Mouse (Mus musculus): Measurements from ENCODE around the gene Pmf1. TPM values are rescaled to one million over a fixed set of nuclear protein-coding genes. Genes with fewer than 3 reads are reported as not detected.
A peak's percentile ranks its signal among the peaks of the same experiment; 100 is the strongest.
"Not testable (repeated sequence)": the region's sequence is repeated elsewhere in the genome, so short reads cannot be mapped to it uniquely, and the experiment has no call there.

The Pmf1 gene
- polyA plus RNA-seq, 1 experiment, result 30.8 TPM

DNA sequence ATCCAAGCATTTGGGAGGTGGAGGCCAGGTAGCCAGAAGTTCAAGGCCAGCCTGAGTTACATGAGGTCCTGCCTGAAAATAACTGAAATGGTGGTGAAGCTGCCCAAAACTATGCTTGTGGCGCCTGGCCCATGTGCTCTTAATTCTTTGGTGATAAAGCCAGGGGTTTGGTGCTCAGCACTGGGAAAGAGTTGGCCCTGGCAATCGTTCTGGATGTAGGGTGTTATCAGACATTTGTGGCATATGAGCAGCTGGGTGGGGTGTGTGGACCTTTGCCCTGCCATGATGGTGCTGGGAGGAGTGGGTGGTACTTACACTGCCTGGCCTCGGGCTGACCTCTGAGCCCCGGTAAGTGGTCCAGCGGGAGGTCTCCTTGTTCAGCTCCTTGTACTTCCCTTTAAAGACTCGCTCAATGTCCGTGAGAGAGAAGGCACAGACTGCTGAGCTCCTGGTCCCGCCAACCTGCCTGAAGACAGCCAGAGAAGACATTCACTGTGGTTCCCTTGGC, 37.6 kb upstream of the Pmf1 start:
- Histone ChIP-seq H3K27ac (replicated peaks; ENCODE audit: low read depth, low read length) (no peak overlapping the region), H3K4me1 (ENCODE audit: control insufficient read depth, insufficient read depth, insufficient read length, low read length) (peaks cover 3% of the 10 kb centered on the region; the same call in 1 of the 2 replicates), H3K4me3 (ENCODE audit: insufficient read depth, low read depth, low read length) (no peak overlapping the region)

DNA sequence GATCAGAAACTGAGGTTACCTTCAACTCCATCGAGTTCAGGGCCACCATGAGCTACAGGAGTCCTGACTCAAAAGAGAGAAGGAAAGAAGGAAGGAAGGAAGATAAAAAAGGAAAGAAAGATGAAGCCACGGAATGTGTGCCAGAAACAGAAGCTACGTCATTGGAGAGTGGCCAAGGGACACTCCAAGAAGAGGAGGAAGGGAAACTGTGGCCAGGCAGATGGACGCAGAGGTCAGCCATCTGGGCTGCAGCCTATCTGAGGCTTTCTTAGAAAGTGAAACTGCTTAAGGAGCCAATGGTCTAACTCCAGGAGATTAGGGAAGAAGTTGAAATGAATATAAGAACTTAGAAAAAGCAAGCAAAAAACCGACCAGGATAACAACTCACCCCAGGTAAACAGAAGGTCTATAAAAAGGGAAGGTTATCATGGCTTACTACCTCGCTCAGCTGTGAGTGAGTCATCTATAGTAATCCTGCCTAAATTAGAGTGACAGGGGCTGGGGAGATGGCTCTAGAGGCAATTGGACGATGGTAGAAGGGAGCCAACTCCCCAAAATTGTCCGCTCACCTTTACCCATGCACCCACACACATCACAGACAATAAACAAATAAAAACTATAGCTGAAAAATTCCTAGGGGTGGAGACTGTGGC, 36.5 kb upstream of the Pmf1 start:
- H3K27ac ChIP-seq (replicated peaks; ENCODE audit: low read depth, low read length), result peak overlapping the region; percentile 35; the same call in 1 of the 2 replicates
- H3K4me3 ChIP-seq (ENCODE audit: insufficient read depth, low read depth, low read length), result no peak overlapping the region
- peaks cover 3% of the 10 kb centered on the region; the same call in 1 of the 2 replicates for H3K4me1 ChIP-seq (ENCODE audit: control insufficient read depth, insufficient read depth, insufficient read length, low read length)

DNA sequence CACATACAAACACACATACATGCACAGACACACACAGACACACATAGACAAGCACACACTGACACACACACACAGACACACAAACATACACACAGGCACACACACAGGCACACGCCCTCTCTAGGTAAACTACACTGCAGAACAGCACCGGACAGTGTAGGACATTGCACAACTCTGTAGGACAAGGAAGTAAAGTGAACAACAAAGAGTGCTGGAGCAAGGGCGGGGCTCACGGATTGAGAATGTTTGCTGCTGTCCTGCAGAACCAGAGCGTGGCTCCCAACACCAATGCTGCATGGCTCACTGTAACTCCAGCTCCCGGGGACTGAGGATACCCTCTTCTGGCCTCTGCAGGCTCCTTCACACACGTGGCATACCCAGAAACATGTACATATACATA, 32.8 kb upstream of the Pmf1 start:
- peaks cover 3% of the 10 kb centered on the region for H3K4me1 ChIP-seq (ENCODE audit: control insufficient read depth, insufficient read depth, insufficient read length, low read length)
- no peak overlapping the region for H3K4me3 ChIP-seq (ENCODE audit: insufficient read depth, low read depth, low read length)
- no peak overlapping the region; the same call in 1 of the 2 replicates for H3K27ac ChIP-seq (replicated peaks; ENCODE audit: low read depth, low read length)

- no peak overlapping the region; the same call in 1 of the 2 replicates for H3K27ac ChIP-seq (replicated peaks; ENCODE audit: low read depth, low read length)
- H3K4me3 ChIP-seq (ENCODE audit: insufficient read depth, low read depth, low read length), result no peak overlapping the region
- peaks cover 3% of the 10 kb centered on the region for H3K4me1 ChIP-seq (ENCODE audit: control insufficient read depth, insufficient read depth, insufficient read length, low read length)
Observed at GRCm38 (mm10) chr3:88442488-88442887, 32.4 kb upstream of the Pmf1 start.

DNA sequence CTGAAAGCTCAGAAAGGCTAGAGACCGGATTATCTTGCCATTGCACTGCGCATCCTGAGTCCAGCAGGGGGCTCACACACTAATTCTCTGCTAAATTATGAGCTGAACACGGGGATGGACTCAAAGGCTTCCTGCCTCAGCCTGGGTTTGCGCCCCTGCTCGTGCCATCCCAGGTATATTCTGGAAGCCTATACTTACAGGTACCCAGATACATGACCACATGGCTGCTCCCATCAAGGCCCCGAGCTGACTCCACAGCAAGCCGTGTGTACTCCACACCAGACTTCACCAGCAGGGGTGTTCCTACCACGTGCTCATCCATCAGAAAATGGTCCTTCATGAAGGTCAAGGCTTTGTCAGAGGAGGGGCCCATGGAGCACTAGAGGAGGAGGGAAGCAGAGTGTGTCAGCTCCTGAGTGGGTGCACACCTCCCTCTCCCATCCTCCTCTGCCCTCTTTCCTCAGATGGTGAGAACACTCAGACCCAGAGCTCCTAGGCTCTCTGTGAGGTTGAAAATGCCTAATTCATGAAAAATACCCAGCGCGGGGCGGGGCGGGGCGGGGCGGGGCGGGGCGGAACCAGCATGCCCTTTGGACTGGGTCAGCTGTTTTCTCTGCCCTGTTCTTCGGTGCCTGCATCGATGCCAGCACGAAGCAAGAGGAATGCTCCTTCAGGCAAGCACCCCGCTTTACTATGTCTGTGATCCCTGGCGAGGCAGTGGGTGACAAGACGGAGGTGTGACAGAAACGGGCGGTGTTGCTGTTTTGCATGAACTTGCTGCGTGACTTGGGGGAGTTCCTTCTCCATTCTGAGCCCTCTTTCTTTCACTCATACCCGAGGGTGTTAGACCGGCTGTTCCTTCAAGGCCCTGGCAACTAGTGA, 30.6 kb upstream of the Pmf1 start:
- peak overlapping the region; percentile 57 for H3K27ac ChIP-seq (replicated peaks; ENCODE audit: low read depth, low read length)
- H3K4me1 ChIP-seq (ENCODE audit: control insufficient read depth, insufficient read depth, insufficient read length, low read length), result peaks cover 3% of the 10 kb centered on the region
- H3K4me3 ChIP-seq (ENCODE audit: insufficient read depth, low read depth, low read length), result peak overlapping the region; percentile 44

DNA sequence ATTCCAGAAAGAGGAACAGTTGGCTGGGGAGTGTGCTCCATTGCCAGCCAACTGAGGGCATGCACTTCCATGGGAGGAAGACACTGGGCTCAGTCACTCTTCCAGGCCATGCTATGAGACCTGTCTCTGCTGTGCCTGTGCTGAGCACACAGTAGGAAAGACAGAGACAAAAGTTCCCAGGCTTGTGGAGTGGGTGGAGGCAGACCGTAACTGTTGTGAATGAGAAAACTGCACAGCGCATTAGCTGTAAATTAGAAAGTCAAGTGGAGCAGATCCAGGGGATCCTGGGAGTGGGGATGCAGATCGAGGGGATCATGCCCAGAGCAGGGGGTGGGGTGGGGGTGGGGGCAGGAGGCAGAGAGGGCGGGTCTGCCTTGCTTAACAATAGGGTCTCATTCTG, 29.5 kb upstream of the Pmf1 start:
- Histone ChIP-seq H3K4me1 (ENCODE audit: control insufficient read depth, insufficient read depth, insufficient read length, low read length) (peaks cover 3% of the 10 kb centered on the region), H3K27ac (replicated peaks; ENCODE audit: low read depth, low read length) (no peak overlapping the region), H3K4me3 (ENCODE audit: insufficient read depth, low read depth, low read length) (no peak overlapping the region)

GRCm38 (mm10) chr3:88437454-88437853, 27.3 kb upstream of the Pmf1 start:
- Histone ChIP-seq H3K27ac (replicated peaks; ENCODE audit: low read depth, low read length) (no peak overlapping the region), H3K4me3 (ENCODE audit: insufficient read depth, low read depth, low read length) (no peak overlapping the region), H3K4me1 (ENCODE audit: control insufficient read depth, insufficient read depth, insufficient read length, low read length) (peaks cover 3% of the 10 kb centered on the region)

DNA sequence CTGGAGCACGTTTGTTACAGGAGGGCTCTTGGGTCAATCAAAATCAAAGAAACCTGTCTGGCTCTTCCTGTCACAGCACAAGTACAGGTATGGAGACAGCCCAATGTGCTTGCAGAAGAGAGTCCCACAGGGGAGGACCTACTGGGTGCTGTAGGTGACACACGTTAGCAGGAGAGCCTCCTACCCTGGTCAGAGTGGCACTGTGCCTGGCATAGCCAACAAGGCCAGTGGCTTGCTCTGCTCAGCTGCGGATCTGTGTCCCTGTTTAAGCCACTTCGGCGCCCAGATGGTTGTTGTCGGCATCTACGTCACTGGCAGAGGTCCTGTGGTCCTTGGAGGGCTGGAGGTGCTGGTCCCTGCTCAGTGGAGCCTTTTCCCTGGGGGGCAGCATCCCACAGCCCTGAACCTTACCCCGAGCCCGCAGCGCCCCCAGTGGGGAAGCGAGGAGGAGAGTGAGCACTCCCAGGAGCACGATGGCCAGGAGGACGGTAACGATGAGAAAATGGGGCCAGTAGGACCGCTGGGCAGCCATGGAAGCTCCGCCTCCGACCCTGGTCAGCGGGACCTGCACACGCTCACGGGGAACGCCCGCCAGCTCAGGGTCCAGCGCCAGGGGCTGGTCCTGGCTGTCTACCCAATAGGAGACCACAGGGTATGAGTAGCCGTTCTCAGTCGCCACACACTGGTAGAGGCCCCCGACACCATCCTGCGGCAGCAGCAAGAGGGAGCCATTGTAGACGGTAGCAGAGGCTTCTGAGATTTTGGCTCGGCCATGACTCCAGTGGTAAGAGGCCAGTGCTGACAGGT, 26.5 kb upstream of the Pmf1 start:
- Histone ChIP-seq H3K4me3 (ENCODE audit: insufficient read depth, low read depth, low read length) (peak overlapping the region; percentile 36; the same call in 1 of the 2 replicates), H3K4me1 (ENCODE audit: control insufficient read depth, insufficient read depth, insufficient read length, low read length) (peaks cover 3% of the 10 kb centered on the region), H3K27ac (replicated peaks; ENCODE audit: low read depth, low read length) (no peak overlapping the region)

GRCm38 (mm10) chr3:88435515-88435914, 25.4 kb upstream of the Pmf1 start:
- no peak overlapping the region for H3K27ac ChIP-seq (replicated peaks; ENCODE audit: low read depth, low read length)
- H3K4me3 ChIP-seq (ENCODE audit: insufficient read depth, low read depth, low read length), result no peak overlapping the region
- peaks cover 3% of the 10 kb centered on the region for H3K4me1 ChIP-seq (ENCODE audit: control insufficient read depth, insufficient read depth, insufficient read length, low read length)

DNA sequence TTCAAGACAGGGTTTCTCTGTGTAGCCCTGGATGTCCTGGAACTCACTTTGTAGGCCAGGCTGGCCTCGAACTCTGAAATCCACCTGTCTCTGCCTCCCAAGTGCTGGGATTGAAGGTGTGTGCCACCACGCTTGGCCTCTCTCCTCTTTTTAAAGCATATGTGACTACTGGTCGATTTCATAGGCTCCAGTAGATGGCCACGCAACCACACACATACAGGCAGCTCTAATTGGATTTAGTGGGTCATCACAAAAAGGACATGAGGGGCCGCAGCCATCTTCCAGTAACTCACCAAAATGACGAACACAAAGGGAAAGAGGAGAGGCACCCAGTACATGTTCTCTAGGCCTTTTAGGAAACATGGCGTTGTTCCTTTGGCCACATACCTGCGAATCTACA, 18.5 kb upstream of the Pmf1 start:
- H3K4me3 ChIP-seq (ENCODE audit: insufficient read depth, low read depth, low read length); H3K4me1 ChIP-seq (ENCODE audit: control insufficient read depth, insufficient read depth, insufficient read length, low read length); H3K27ac ChIP-seq (replicated peaks; ENCODE audit: low read depth, low read length): not testable (repeated sequence)

DNA sequence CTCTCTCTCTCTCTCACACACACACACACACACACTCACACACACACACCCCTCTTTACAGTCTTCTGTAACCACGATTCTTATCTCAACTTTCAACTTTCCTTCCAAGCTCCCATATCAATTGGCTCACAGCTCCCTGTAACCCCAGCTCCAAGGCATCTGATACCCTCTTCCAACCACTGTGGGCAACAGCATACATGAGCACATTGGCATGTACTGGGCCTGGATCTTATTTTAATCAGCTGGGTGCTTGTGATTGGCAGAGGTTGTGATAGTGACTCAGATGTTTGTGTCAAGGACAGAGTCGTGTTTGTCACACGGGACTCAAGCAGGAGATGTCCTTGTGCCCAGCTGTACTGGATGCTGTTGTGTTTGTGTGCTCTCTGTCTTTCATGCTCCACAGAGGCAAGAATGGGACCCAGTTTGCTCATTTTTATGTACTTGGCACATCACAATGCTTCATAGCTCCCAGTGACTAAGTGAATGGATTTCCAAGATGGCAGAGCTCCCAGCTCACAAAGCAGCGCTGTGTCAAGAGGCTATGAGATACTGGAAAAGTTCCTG, 17.3 kb upstream of the Pmf1 start:
- H3K27ac ChIP-seq (replicated peaks; ENCODE audit: low read depth, low read length), result 0 out of 2 replicates have a peak overlapping the region, but pooled peaks have one; percentile 1
- no peak overlapping the region for H3K4me3 ChIP-seq (ENCODE audit: insufficient read depth, low read depth, low read length)
- no peaks in the 10 kb centered on the region; the same call in 1 of the 2 replicates for H3K4me1 ChIP-seq (ENCODE audit: control insufficient read depth, insufficient read depth, insufficient read length, low read length)

- H3K27ac ChIP-seq (replicated peaks; ENCODE audit: low read depth, low read length), result peak overlapping the region; percentile 64
- H3K4me3 ChIP-seq (ENCODE audit: insufficient read depth, low read depth, low read length), result no peak overlapping the region
- no peaks in the 10 kb centered on the region; the same call in 1 of the 2 replicates for H3K4me1 ChIP-seq (ENCODE audit: control insufficient read depth, insufficient read depth, insufficient read length, low read length)
Observed at GRCm38 (mm10) chr3:88425708-88426420, 15.7 kb upstream of the Pmf1 start.

DNA sequence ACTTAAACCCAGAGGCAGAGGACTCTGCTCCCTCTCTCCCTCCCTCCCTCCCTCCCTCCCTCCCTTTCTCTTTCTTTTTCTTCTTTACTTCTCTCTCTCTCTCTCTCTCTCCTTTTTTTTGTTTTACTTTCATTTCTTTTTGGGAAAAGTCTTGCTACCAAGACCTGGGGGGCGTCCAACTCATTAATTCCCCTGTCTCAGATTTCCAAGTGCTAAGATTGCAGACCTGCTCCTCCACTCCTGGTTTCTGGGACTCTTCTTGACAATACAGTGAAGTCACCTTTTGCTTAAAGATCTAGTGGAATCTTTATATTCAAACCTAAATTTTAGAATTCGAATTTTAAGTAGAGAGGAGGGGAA, 15.2 kb upstream of the Pmf1 start:
- H3K27ac ChIP-seq (replicated peaks; ENCODE audit: low read depth, low read length), result peak overlapping the region; percentile 48
- peak overlapping the region; percentile 22 for H3K4me3 ChIP-seq (ENCODE audit: insufficient read depth, low read depth, low read length)
- no peaks in the 10 kb centered on the region; the same call in 1 of the 2 replicates for H3K4me1 ChIP-seq (ENCODE audit: control insufficient read depth, insufficient read depth, insufficient read length, low read length)
